Comparison of ENCODE assay signal across 8 mouse cellular contexts in genomic region chr16:14158936-14159745, GRCm38 (mm10). TPM values are rescaled to one million over a fixed set of nuclear protein-coding genes. Genes with fewer than 3 reads are reported as not detected.
A peak's percentile ranks its signal among the peaks of the same experiment; 100 is the strongest.
DNase-seq lines count a peak whose midpoint lies in the region; ATAC-seq lines count a peak whose summit lies in the region.

No protein-coding gene starts in this region.

- DNase-seq in MEL-GATA-1-ER (ENCODE audit: extremely low read depth, low read depth) = peak; percentile 85
- peak; percentile 99 for DNase-seq in cerebellum, adult 8-10 months
- peak; percentile 99 for DNase-seq in forelimb bud, embryonic 11.5 days (ENCODE audit: low read depth, low spot score)
- peak; percentile 92 for DNase-seq in layer of hippocampus, adult 9-10 months (ENCODE audit: low spot score)
- DNase-seq in ovary, postnatal 10 days (ENCODE audit: low spot score) = peak; percentile 88
- peak; percentile 99 to 100 for DNase-seq in thymus, postnatal 10 days (ENCODE audit: low spot score in 2 of 2)

- no peaks in the 10 kb centered on the region for H3K36me3 ChIP-seq in lung, embryonic 16.5 days (ENCODE audit: control insufficient read depth, insufficient read depth, low read length)

- H3K27ac ChIP-seq in lung, embryonic 16.5 days (ENCODE audit: low read length) = peak overlapping the region; percentile 92

- H3K9ac ChIP-seq in lung, embryonic 16.5 days (ENCODE audit: low read length) = peak overlapping the region; percentile 83

- H3K4me2 ChIP-seq in lung, embryonic 16.5 days (ENCODE audit: low read depth, low read length) = peak overlapping the region; percentile 90

- WGBS in lung, embryonic 16.5 days = under 1% methylated on average over 54 of the region's 58 CpGs

- H3K27me3 ChIP-seq in lung, embryonic 16.5 days (ENCODE audit: control insufficient read depth, insufficient read depth, low read depth, low read length) = no peaks in the 10 kb centered on the region

- H3K9me3 ChIP-seq in lung, embryonic 16.5 days (ENCODE audit: control insufficient read depth, low read length) = no peaks in the 10 kb centered on the region

- peaks cover 13% of the 10 kb centered on the region for H3K4me1 ChIP-seq in lung, embryonic 16.5 days (replicated peaks; ENCODE audit: control insufficient read depth, insufficient read depth, low read length)

- peak; percentile 78 to 88 for ATAC-seq in hematopoietic stem cell, adult 5-6 weeks (replicated peaks in 1 of 2; ENCODE audit: insufficient read depth in 1 of 2, low FRiP score in 2 of 2, low TSS enrichment in 1 of 2, low read depth in 1 of 2, poor library complexity in 2 of 2, severe bottlenecking in 2 of 2)
- ATAC-seq in lung, embryonic 16.5 days (ENCODE audit: low read depth) = peak; percentile 95

- peak overlapping the region; percentile 89 for H3K4me3 ChIP-seq in lung, embryonic 16.5 days (ENCODE audit: low read length)

RNA-seq across cellular contexts. Expression of gene Nde1, which starts 3.9 kb away (rescaled TPM):
- 80.9 and 81.8 TPM in 2 replicates for total RNA-seq in hematopoietic stem cell, adult 5-6 weeks (2017)
- 126 and 133 TPM in 2 replicates for polyA plus RNA-seq in lung, embryonic 16.5 days (2015; fragmentation: Nextera tagmentation; extraction: Ambion mirVana)

RNA-seq across cellular contexts. Expression of gene Marf1, which starts 4.0 kb away (rescaled TPM):
- total RNA-seq in hematopoietic stem cell, adult 5-6 weeks (2017) = 34.3 and 37.8 TPM in 2 replicates
- polyA plus RNA-seq in lung, embryonic 16.5 days (2015; fragmentation: Nextera tagmentation; extraction: Ambion mirVana) = 16.4 and 18.1 TPM in 2 replicates

Comparison
In these comparisons a context has a peak if more than half of its experiments do, and no peak if none do; other contexts are left out.
1. Peak in every context shown above with its lines: DNase-seq, ATAC-seq, H3K4me3 ChIP-seq and H3K27ac ChIP-seq.